Mouse (Mus musculus): ENCODE data around the gene Myo1g. TPM values are rescaled to one million over a fixed set of nuclear protein-coding genes. Genes with fewer than 3 reads are reported as not detected.

The Myo1g gene
- 100 to 1,000 TPM; 138 to 145 TPM for polyA plus RNA-seq (2017; shearing (Covaris generic))

DNA sequence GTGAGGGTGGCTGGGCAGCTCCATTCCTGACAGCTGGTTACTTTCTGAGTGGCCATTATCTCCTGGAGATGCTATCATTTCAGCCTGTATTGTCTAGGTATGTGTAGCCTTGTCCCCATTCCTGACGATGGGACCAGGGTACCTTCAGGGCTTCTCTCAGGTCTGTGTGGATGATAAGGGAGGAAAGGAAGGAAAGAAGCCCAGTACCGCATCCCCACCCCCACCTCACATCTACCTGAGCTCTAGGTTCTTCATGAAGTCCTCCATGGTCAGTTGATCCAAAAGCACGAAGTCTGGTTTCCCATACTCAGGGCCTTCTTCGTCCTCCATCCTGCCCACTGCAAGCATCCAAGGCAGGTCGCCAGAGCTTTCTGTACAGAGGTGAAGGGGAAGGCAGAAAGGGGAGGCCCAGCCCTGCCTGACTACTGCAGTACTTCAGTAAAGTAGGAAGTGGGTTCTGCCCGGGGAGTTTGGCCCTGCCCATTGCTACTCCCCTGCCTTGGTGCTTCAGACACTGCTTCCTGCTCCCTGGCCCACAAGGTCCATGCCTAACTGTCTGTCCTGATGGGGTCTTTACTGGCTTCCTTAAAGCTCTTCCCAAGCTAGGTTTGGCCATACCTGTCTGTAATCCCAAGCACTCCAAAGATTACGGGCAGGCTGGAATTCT lies at the start of gene Myo1g:
Gene Myo1g, minus strand, starts transcription at position 459 of the 667 bp plus-strand sequence.
- ATAC-seq = peak; percentile 77

DNA sequence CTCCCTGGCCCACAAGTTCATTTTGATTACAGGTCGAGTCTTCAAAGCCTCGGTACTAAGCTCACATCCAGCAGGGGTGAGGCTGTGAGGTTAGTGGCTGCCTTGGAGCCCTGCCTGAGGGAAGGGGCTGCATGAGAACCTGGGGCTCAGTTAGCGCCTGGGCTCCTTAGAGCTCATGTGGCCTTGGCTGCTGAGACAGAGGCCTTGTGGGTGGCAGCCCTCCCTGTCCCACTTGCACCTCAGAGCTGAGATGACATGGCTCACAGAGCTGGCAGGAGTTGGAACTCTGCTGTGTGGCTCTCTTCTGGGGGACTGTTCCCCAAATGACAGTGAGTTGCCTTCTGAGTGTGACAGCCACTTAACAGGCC lies 48.6 kb upstream of the Myo1g start:
- no peak for ATAC-seq

DNA sequence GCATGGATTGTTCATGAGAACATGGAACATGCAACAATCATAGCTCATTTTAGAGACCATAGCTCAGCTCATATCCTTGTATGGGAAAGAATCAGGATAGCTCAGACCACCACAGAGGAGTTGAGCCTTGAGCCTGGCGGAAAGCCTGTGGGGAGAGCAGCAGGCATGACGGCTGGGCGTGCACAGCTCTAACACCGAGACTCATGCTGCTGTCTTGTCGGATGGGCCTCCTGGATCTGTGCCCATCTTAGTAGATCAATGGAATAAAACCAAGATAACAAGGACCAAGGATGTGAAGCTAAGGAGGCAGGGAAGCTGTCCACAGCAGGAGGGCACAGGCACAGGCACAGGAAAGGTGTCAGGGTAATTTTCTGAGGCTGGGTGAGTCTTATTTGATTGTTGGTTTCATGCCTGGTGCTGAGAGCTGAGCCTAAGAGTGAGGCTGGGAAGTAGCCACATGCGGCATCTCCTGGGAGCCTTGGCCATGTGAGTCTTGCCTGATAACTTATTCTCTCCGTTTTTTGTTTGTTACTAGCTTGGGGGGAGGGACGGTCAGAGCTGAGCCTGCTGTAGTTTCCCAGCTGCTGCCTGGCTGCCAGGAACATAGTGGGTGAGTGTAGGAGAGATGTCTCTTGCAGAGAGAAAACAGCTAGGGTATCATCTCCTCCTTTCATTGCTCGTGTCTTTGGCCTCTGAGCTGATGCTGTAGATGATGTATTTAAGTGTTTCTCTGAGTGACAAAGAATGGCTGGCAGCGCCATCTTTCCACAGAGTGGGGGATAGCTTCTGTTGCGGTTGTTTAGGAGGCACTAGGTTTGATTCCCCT lies 48.0 kb upstream of the Myo1g start:
- no peak for ATAC-seq

DNA sequence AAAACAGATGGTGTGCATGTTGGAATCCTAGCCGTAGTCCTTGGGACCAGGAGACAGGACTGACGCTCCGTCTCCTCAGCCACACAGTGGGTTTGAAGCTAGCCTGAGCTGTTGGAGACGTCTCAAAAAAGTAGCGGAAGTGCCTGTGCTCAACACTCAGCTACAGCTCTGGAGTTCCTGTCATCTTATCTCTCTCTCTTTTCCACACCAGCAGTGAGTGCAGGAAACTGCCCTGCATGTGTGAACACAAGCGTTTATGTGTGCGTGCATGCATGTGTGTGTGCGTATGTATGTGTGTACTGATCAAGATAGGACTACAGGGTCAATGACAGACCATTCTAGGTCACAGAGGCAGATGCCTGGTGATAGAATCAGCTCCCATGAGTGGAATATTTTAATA lies 47.2 kb upstream of the Myo1g start:
- peak; percentile 87 for ATAC-seq

DNA sequence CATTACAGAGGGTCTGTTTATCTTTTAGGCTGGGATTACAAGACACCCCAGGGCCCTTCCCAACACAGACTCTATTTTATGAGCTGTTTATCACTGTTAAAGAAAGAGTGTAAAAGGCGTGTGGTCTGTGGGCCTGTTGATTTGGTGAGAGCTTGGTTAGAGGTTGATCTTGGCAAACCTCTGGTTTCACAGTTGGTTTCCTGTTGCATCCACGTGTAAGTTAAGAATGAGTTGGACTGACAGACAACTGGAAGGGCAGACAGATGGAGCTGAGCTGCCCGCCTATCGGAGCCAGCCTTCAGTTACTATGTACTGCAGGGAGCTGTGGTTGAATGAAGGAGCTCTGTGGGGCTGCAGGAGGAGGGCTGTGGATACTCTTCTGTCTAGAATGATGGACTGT lies 45.7 kb upstream of the Myo1g start:
- ATAC-seq = no peak

DNA sequence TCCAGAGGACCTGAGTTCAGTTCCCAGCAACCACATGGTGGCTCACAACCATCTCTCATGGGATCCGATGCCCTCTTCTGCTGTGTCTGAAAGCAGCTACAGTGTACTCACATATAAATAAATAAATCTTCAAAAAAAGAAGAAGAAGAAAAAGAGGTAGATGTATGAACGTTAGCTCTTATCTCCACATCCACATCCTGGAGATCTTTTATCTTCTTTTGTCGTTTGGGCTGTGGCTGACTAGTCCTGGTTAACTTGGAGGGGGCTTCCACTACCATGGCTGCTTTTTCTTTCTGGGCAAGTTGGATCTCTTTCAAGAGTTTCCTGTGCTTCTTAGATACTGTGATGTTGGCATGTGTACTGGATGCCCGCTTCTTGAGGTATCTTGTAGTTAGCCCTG lies 42.4 kb upstream of the Myo1g start:
- no peak for ATAC-seq

DNA sequence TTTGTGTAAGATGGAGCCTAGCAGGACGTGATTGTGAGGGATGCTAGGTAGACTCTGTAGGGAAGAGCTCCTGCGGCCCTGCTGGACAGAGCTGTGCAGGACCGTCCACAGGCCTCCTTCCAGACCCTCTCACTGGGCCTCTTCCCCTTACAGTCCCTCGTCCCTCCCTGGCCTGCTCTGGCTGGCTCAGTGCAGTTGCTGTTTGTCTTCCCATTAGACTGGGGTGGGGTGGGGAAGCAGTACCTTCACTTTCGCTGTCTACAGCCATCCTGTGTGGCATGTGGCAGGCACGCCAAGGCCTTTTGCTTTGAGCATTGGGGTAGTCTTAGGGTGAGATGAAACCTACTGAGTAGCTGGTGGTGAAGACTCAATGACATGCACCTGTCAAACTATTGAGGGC lies 41.6 kb upstream of the Myo1g start:
- peak; percentile 5 for ATAC-seq

DNA sequence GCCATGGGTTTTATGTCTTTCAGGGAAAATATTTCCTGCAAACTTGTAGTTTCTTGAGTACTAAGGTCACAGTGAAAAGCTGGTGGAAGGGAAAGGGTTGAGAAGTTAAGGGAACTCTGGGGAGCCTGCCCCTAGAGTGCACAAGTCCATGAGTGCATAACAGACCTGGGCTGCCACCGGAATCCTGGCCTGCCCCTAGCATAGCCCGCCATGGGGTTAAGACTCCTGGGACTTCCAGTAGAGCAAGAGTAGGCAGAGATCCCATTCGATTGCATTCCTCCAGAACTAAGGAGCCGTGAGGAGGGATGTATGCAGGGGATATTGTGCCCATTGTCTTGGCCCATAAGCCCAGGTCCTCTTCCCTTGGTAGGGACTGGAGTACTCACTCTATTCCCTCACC lies 40.7 kb upstream of the Myo1g start:
- ATAC-seq = no peak

DNA sequence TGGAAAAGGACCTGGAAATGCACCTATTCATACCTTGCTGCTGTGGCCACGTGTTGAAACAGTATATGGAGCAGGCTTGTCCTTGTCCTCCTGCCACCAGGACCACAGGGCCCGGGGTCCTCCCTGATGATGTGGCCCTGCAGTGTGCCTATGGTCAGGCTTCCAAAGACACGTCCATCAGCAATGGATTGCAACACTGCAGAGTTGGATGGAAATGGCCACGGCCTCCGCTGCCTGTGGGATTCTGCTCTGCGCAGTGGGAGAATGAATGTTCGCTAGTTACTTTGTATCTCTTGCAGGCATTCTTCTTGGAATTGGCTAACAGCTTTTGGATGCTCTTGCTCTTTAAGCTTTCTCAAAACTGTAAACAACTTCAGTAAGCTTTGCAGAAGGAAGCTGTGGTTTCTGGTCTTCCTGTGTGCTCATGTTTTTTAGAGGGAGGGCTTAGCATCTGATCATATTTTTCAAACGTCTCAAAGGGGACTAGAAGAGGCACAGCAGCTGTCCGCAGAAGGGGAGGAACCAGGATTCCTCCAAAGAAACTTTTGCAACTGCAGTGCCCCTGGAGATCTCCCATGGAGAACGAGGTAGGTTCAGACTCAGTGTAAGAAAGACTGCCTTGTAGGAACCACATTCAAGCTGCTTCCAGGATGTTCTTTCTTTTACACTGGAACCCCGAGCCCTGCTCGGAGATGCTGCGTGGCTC lies 40.0 kb upstream of the Myo1g start:
- peak; percentile 70 for ATAC-seq

DNA sequence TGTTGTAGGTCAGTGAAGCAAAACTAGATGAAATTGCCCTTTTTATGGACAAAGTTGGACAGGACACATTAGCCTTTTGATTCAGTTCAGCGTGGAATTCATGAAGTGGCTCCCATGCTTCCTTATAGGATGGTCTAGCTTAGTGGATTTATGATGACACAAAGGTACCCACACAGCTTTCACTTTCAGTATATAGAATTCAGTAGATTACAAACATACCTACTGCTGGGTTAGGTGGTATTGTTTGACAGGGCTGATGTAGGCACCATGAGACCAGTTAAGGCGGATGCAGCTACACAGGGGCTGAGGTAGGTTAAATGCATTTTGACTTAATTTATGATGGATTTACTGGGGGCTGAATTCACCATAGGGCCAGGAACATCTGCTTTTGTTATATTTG lies 39.2 kb upstream of the Myo1g start:
- ATAC-seq = peak; percentile 75

DNA sequence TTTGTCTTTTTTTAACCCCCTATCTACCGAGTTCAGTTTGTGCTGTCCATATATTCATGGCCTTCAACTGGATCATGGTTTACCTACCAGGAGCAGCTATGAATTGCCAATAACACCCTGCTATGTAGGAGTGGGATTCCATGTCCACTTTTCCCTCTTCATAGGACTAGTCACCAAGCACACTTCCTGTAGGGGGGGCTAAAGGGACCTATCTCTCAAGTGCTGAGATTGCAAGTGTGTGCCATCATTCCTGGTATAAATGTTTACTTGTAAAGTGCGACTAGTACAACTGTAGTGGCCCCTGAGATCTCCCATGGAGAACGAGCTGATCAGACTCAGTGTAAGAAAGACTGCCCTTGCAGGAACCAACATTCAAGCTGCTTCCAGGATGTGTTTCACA lies 37.5 kb upstream of the Myo1g start:
- no peak for ATAC-seq

DNA sequence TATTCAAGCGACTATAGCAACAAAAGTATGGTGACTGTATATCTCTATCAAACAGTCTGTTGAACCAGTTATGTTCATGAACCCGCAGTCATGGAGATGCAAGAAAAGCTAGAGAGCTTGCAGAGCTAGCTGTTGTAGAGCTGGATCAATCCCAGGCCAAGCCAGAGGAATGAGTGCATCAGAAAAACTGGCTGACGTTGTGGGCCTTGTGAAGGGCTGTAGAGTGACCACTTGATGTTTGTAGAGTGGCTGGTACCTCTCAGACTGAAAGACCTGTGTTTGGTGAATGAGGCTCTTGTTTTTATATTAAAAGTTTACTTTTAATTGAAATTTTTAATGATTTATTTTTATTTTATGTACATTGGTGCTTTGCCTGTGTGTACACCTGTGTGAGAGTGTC lies 29.4 kb upstream of the Myo1g start:
- no peak for ATAC-seq

DNA sequence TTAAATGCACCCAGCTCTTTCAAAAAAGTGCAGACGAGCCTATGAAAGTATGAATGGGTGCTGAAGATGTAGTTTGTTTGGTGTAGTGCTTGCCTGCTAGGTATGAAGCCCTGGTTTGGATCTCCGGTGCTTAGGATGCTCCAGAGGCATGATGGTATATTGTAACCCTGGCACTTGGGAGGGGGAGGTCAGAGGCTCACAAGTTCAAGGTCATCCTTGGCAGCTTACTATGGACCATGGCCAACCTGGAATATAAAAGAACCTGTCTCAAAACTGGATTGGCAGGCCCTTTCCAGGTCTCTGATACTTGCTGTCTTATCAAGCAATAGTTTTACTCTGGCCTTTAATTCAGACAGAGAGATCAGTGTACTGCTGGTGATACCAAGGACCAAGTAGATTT lies 29.0 kb upstream of the Myo1g start:
- no peak for ATAC-seq

DNA sequence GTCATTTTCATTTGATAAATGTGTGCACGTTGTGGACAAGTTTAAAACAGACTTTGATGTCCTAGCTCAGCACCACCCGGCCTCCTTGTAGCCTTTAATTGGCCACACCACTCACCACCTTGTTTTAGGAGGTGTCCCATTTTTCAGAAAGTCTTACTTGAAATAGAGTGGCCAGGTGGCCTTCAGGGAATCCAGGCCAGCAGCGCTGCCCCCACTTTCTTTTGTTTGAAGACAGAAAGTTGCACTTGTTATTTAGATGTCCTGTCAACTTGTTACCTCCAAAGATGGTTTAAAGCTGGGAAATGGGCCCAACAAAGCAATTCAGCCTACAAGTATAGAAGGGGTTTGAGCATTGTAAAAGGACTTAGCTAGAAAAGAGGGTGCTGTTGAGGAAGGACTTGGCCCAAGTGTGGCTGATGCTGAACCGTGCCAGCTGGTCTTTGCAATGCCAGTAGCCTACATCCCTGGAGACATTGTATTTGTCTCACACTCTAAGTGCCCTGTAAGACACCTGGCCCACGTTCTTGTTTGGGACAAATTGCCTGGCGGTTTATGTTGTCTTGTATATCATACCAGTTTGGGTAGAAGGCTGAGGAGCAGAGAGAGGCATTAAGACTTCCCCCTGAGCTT lies 27.0 kb upstream of the Myo1g start:
- no peak for ATAC-seq

DNA sequence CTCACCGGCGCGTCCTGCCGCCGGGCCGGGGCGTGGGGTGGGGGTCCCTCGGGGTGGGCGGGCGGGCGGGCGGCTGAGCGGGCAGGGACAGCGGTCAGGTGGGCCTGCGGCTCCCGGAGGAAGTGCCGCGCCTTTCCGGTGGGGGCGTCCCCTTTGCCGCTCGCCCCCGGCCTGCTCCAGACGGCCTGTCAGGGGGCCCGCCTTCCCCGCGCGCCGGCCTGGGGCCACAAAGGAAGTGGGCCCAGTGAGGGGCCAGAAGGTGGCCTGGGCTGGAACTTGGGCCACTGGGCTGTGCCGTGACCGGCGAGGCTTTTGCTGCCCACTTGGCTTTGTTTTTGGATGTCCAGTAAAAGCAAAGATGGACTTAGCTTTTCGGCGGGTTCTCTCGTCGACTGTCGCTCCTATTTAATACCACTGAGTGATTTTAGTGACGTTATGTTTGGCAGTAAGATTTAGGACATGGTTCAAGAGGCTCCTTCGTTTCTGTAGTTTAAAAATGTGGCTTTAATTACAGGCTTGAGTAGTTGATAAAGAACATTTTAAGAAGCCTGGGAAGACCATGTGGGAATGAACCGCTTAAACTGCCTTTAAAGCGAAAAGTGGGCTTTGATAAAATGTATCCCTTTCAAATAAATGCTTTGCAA lies 26.4 kb upstream of the Myo1g start:
- ATAC-seq = peak; percentile 41

DNA sequence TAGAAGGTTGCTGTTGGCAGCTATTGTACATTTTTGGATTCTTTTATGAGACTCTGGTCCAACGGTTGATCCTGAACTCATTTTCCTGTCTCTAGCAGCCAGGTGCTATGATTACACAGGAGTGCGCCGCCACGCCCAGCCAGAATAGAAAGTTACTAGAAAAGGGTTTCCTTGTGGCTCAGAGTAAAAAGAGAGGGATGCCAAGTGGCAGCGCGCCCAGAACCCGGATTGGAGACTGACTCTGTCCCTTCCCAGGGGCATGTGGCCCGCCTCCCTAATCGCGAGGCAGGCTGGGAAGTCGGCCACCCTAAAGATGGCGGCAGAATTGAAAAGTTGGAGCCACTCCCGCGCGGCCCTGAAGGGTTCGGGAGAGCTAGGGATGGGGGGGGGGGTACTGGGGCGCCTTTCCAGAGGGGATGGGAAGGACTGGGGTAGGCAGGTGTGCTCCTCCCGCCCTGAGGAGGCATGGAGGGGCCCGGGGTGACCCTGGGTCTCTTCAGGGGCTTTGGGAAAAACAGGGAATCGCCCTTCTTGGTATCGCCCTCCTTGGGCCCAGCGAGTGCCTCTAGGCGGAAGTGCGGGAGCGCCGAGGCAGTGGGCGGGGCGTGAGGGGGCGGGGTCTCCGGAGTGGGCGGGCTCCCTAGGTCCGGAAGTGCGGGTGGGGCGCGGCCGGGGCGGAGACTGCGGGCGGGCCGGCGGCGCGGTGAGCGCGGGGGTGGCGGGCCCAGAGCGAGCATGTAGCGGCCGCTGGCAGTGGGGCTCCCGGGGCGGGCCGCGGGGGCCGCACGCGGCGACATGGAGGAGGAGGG lies 25.6 kb upstream of the Myo1g start, which contains the start of gene Ccm2:
Gene Ccm2, plus strand, starts transcription at position 683 of the 809 bp plus-strand sequence.
- peak; percentile 74 for ATAC-seq

DNA sequence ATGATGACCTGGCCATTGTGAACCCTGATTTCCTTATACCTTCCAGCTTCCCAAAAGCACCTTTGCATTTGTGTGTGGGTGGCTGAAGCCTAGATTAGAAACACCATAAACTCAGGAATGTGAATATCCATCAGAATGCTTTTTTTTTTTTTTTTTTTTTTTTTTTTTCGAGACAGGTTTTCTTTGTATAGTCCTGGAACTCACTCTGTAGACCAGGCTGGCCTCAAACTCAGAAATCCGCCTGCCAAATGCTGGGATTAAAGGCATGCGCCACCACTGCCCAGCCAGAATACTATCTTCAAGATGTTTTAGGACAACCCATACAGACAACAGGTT lies 25.1 kb upstream of the Myo1g start:
- no peak for ATAC-seq

DNA sequence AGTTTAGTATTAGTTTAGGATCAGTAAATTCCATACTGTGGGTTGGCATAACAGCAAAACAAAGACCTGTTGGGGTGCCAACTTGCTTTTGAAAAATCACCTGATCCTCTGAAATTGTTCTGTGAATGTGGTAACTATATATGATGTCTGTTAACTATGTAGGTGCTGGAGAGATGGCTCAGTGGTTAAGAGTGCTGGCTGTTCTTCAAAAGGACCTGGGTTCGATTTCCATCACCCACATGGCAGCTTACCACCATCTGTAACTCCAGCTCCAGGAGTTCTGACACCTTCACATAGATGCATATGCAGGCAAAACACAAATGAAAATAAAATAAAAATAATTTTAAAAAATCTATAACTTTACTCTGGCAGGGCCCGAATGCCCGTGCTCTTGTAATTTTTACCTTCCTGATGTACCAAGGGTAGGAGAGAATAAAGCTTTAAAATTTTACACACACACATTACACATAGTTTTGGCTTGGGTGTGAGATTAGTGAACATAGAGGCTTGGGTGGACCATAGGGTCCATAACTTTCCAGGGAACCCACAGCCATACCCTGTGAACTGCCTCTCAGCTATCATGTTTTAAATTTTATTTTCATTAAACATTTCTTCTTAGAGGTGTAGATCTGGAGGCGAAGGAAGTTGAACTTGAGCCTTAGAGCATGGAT lies 24.6 kb upstream of the Myo1g start:
- ATAC-seq = no peak

DNA sequence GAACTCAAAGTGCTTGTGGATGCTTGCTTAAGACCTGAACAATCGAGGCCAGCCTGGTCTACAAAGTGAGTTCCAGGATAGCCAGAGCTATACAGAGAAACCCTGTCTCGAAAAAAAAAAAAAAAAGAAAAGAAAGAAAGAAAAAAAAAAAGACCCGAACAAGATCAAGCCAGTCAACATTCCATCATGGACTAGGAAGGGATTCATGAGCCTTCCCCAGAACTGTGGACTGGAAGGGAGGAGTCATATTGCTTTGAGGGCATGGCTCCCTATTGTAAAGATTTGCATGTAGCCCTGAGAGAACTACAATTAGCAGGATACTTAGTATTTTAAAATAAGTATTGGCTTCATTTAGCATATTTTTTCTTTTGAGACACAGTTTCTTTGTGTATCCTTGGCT lies 23.9 kb upstream of the Myo1g start:
- ATAC-seq = no peak

DNA sequence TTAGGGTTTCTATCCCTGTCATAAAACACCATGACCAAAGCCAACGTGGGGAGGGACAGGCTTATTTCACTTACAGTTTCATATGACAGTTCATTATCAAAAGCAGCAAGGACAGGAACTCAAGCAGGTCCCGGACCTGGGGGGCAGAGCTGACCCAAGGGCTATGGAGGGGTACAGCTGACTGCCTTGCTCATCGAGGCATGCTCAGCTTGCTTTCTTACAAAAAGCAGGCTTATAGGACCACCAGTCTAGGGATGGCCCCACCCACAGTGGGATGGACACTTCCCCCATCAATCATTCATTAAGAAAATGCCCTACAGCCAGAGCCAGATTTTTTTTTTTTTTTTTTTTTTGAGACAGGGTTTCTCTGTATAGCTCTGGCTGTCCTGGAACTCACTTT lies 10.0 kb upstream of the Myo1g start:
- ATAC-seq = no peak

DNA sequence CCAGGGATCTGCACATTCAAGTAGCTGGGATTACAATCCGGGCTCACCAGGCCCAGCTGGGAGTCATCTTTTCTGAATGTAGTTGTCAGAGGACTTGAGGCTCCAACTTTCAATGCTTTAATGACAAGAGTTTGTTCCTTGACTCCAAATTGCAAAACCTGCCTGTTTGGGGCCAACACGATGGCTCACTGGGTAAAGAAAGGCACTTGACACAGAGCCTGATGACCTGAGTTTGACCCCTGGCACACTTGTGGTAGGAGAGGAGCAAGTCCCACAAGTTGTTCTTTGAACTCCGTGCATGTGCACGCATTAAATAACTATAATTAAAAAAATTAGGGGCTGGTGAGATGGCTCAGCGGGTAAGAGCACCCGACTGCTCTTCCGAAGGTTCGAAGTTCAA lies 9.2 kb upstream of the Myo1g start:
- no peak for ATAC-seq
